Mouse (Mus musculus) ES-Bruce4 (cell line): Measurements from ENCODE around the gene Tpp1.

Source experiments
- CTCF ChIP-seq: IDR thresholded peaks from one replicate; pipeline ENCODE4 v1.8.1; 2011; ENCODE audit warnings: low read depth, low read length
- EP300 ChIP-seq: IDR thresholded peaks from 2 replicates; pipeline ENCODE4 v1.6.1; 2011; ENCODE audit warnings: low read depth, low read length; ENCODE audit not compliant: insufficient read depth
- POLR2A ChIP-seq: IDR thresholded peaks from one replicate; pipeline ENCODE4 v1.8.1; 2011; ENCODE audit warnings: low read length; ENCODE audit not compliant: insufficient read depth

DNA sequence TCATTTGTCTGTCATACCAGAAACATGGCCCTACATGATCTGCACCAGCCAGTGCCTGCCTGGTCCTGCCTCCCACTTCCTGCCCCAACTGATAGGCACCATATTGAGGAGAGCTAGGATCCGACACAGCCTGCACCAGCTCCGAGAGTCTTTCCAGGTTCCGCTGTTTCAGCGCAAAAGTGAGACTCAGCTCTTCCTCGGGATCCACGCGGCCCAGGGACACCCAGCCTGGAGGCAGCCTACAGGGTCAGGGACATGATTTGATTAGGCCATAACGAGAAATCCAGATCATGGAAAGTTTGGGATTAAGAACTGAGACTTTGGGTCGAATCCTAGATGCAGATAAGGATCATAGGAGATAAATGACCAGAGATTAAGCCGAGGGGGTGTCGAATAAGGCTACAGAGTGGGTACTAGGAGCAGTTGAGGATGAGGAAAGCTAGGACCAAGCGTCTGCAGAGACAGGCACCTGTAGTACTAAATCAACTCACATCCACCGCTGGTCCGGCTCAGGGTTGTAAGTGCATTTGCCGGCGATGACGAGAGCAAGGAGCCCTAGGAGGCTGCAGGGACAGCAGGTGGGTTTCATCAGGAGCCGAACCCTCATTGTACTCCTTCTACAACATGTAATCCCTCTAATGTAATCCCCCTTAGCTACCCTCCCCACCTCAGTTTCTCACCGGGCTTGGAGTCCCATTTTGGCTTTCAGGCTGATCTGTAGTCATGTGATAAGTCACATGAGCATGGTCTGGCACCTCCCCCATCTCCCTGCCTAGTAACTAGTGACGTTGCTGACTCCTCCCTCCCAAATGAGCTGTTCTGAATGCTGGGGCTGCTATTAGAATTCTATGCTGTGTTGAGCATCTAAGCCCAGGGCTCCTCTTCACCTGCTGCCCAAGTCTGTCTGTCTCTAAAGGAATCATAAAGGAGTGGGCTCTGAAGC is at the start of gene Tpp1:
- TF ChIP-seq POLR2A (peak; percentile 25), CTCF (no peak), EP300 (no peak)
